In the genomic region with DNA sequence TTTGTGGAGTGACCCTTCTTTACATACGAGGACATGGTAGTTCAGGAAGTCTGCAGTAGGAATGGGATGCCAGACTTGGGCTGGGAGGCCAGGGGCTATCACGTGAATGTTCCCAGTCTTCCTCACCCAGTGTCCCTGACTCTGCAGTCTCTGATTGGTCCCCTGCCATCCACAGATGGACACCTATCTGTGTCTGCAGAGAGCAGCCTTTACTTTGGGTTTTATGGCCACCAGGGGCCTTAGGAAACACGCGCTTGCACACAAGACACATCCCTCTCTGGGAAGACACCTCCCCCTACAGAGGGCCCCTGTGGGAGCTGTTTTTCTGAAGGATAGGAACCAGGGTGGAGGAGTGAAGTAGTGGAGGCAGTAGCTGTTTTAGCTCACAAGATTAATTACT, we compare ENCODE assay signal across 35 mouse cellular contexts. TPM values are rescaled to one million over a fixed set of nuclear protein-coding genes. Genes with fewer than 3 reads are reported as not detected.
A peak's percentile ranks its signal among the peaks of the same experiment; 100 is the strongest.
DNase-seq lines count a peak whose midpoint lies in the region; ATAC-seq and TF ChIP-seq lines count a peak whose summit lies in the region.
"Had no signal": no experiment of that assay in that cellular context is flagged by ENCODE, and none has a peak within 500 bp of the region (broad histone marks: within the 10 kb centered on the region; RNA-seq: fewer than 3 reads in every experiment).

No protein-coding gene starts in this region.

- no peaks in the 10 kb centered on the region for H3K27me3 ChIP-seq in intestine, embryonic 14.5 days (replicated peaks; ENCODE audit: control insufficient read depth, insufficient read depth, low read length)
- H3K27me3 ChIP-seq in intestine, embryonic 15.5 days (replicated peaks): no peaks in the 10 kb centered on the region
- H3K27me3 ChIP-seq in kidney, embryonic 14.5 days (ENCODE audit: control insufficient read depth, insufficient read depth, low read length): no peaks in the 10 kb centered on the region
- H3K27me3 ChIP-seq in liver, postnatal 0 days (ENCODE audit: insufficient read depth, low read length): no peaks in the 10 kb centered on the region
- H3K27me3 ChIP-seq in liver, embryonic 12.5 days (replicated peaks): no peaks in the 10 kb centered on the region
- H3K27me3 ChIP-seq: CH12.LX; embryonic facial prominence, embryonic 13.5 days; forebrain, embryonic 12.5 days; forebrain, embryonic 15.5 days; heart, embryonic 15.5 days; hindbrain, embryonic 12.5 days; hindbrain, embryonic 15.5 days had no signal

- no peak overlapping the region for H3K9ac ChIP-seq in intestine, embryonic 14.5 days (ENCODE audit: low read length)
- no peak overlapping the region for H3K9ac ChIP-seq in intestine, embryonic 15.5 days
- H3K9ac ChIP-seq in kidney, embryonic 14.5 days (ENCODE audit: low read depth, low read length): no peak overlapping the region
- no peak overlapping the region for H3K9ac ChIP-seq in liver, postnatal 0 days (replicated peaks)
- H3K9ac ChIP-seq in liver, embryonic 12.5 days: no peak overlapping the region
- H3K9ac ChIP-seq: embryonic facial prominence, embryonic 13.5 days; forebrain, embryonic 12.5 days; forebrain, embryonic 15.5 days; heart, embryonic 15.5 days; hindbrain, embryonic 12.5 days; hindbrain, embryonic 15.5 days had no signal

- H3K4me3 ChIP-seq in intestine, embryonic 14.5 days (ENCODE audit: low read depth, low read length): no peak overlapping the region
- H3K4me3 ChIP-seq in intestine, embryonic 15.5 days (replicated peaks): no peak overlapping the region
- H3K4me3 ChIP-seq in kidney, embryonic 14.5 days (ENCODE audit: low read length): no peak overlapping the region
- H3K4me3 ChIP-seq in liver, postnatal 0 days (ENCODE audit: low read depth, low read length): no peak overlapping the region
- no peak overlapping the region for H3K4me3 ChIP-seq in liver, embryonic 12.5 days
- H3K4me3 ChIP-seq: embryonic facial prominence, embryonic 10.5 days; embryonic facial prominence, embryonic 13.5 days; erythroblast, embryonic 14.5 days; forebrain, embryonic 12.5 days; forebrain, embryonic 15.5 days; heart, adult 2 months; heart, embryonic 15.5 days; hindbrain, embryonic 12.5 days; hindbrain, embryonic 15.5 days had no signal

- H3K27ac ChIP-seq in intestine, embryonic 14.5 days (ENCODE audit: low read depth): no peak overlapping the region
- H3K27ac ChIP-seq in intestine, embryonic 15.5 days: no peak overlapping the region
- H3K27ac ChIP-seq in kidney, embryonic 14.5 days (ENCODE audit: low read depth, low read length): no peak overlapping the region
- H3K27ac ChIP-seq in liver, postnatal 0 days (ENCODE audit: low read depth): no peak overlapping the region
- H3K27ac ChIP-seq in liver, embryonic 12.5 days: no peak overlapping the region
- H3K27ac ChIP-seq: embryonic facial prominence, embryonic 10.5 days; embryonic facial prominence, embryonic 13.5 days; forebrain, embryonic 12.5 days; forebrain, embryonic 15.5 days; heart, adult 2 months; heart, embryonic 15.5 days; hindbrain, embryonic 12.5 days; hindbrain, embryonic 15.5 days had no signal

- no peaks in the 10 kb centered on the region for H3K4me1 ChIP-seq in intestine, embryonic 14.5 days (replicated peaks; ENCODE audit: control insufficient read depth, insufficient read depth, low read length)
- H3K4me1 ChIP-seq in intestine, embryonic 15.5 days (replicated peaks): 0 out of 2 replicates have a peak, but pooled peaks cover 5% of the 10 kb centered on the region
- H3K4me1 ChIP-seq in kidney, embryonic 14.5 days (ENCODE audit: control insufficient read depth, insufficient read depth, low read length): no peaks in the 10 kb centered on the region
- H3K4me1 ChIP-seq in liver, postnatal 0 days (ENCODE audit: insufficient read depth): peaks cover 14% of the 10 kb centered on the region
- H3K4me1 ChIP-seq in liver, embryonic 12.5 days: peaks cover 5% of the 10 kb centered on the region; the same call in 1 of the 2 replicates
- H3K4me1 ChIP-seq: hindbrain, embryonic 15.5 days had no signal

- WGBS in intestine, embryonic 14.5 days: 38% methylated on average over 4 of the region's 4 CpGs
- 43% methylated on average over 4 of the region's 4 CpGs for WGBS in intestine, embryonic 15.5 days
- 25% methylated on average over 4 of the region's 4 CpGs for WGBS in kidney, embryonic 14.5 days
- WGBS in liver, postnatal 0 days (ENCODE audit: insufficient replicate concordance): 49% methylated on average over 4 of the region's 4 CpGs
- 54% methylated on average over 4 of the region's 4 CpGs for WGBS in liver, embryonic 12.5 days (ENCODE audit: insufficient replicate concordance)

- peaks cover 5% of the 10 kb centered on the region for H3K36me3 ChIP-seq in intestine, embryonic 14.5 days (ENCODE audit: control insufficient read depth, insufficient read depth, low read length)
- H3K36me3 ChIP-seq in intestine, embryonic 15.5 days: peaks cover 8% of the 10 kb centered on the region
- H3K36me3 ChIP-seq in kidney, embryonic 14.5 days (ENCODE audit: control insufficient read depth, insufficient read depth, low read length): peaks cover 6% of the 10 kb centered on the region
- H3K36me3 ChIP-seq in liver, postnatal 0 days (replicated peaks; ENCODE audit: insufficient read depth, low read length): peaks cover 4% of the 10 kb centered on the region
- peaks cover 13% of the 10 kb centered on the region for H3K36me3 ChIP-seq in liver, embryonic 12.5 days

- H3K4me2 ChIP-seq in intestine, embryonic 14.5 days (ENCODE audit: low read length): no peak overlapping the region
- no peak overlapping the region for H3K4me2 ChIP-seq in intestine, embryonic 15.5 days (replicated peaks)
- no peak overlapping the region for H3K4me2 ChIP-seq in kidney, embryonic 14.5 days (replicated peaks; ENCODE audit: low read depth, low read length)
- no peak overlapping the region for H3K4me2 ChIP-seq in liver, postnatal 0 days (ENCODE audit: low read depth, low read length)
- no peak overlapping the region for H3K4me2 ChIP-seq in liver, embryonic 12.5 days
- H3K4me2 ChIP-seq: embryonic facial prominence, embryonic 13.5 days; forebrain, embryonic 12.5 days; forebrain, embryonic 15.5 days; heart, embryonic 11.5 days; heart, embryonic 15.5 days; hindbrain, embryonic 12.5 days; hindbrain, embryonic 15.5 days had no signal

- no peak for TF ChIP-seq EP300 in liver, postnatal 0 days (IDR thresholded peaks at IDR 0.05; ENCODE audit: low read depth)

- H3K9me3 ChIP-seq in intestine, embryonic 14.5 days (ENCODE audit: control insufficient read depth, low read length): no peaks in the 10 kb centered on the region
- no peaks in the 10 kb centered on the region for H3K9me3 ChIP-seq in intestine, embryonic 15.5 days
- H3K9me3 ChIP-seq in kidney, embryonic 14.5 days (ENCODE audit: control insufficient read depth, low read length): no peaks in the 10 kb centered on the region
- H3K9me3 ChIP-seq in liver, postnatal 0 days (ENCODE audit: low read length): no peaks in the 10 kb centered on the region
- no peaks in the 10 kb centered on the region for H3K9me3 ChIP-seq in liver, embryonic 12.5 days (replicated peaks)
- H3K9me3 ChIP-seq: forebrain, embryonic 12.5 days; forebrain, embryonic 15.5 days; G1E; heart, embryonic 15.5 days; hindbrain, embryonic 12.5 days; hindbrain, embryonic 15.5 days had no signal

- ATAC-seq in intestine, embryonic 14.5 days (replicated peaks; ENCODE audit: low FRiP score, low TSS enrichment, low read depth): 0 out of 2 replicates have a peak, but pooled peaks have one; percentile 32
- no peak for ATAC-seq in intestine, embryonic 15.5 days
- ATAC-seq in kidney, embryonic 14.5 days (ENCODE audit: low FRiP score, low TSS enrichment): peak; percentile 59
- ATAC-seq in liver, postnatal 0 days: no peak
- no peak for ATAC-seq in liver, embryonic 12.5 days
- ATAC-seq: forebrain, embryonic 15.5 days; Patski had no signal

- peak; percentile 24 for TF ChIP-seq CTCF in liver, postnatal 0 days (IDR thresholded peaks at IDR 0.05; ENCODE audit: low read depth)

- intact Hi-C loops in heart, postnatal 25 days (cut with DNase I): no loop called here

- DNase-seq in heart, adult 11 months: peak; percentile 89
- no peak for DNase-seq in heart, postnatal 25 days (ENCODE audit: low spot score)
- no peak for DNase-seq in intestine, embryonic 14.5 days (ENCODE audit: low spot score)
- DNase-seq in kidney, postnatal 25 days: no peak
- no peak for DNase-seq in liver, postnatal 0 days
- DNase-seq: adrenal gland, adult 8-10 months; adrenal gland, postnatal 25 days; B cell, adult 2 months; cerebellum, adult 11-12 months; cerebellum, adult 8-10 months; cerebellum, postnatal 10 days; cerebellum, postnatal 36 days; embryo, embryonic 11 days; gastrocnemius, postnatal 25 days; heart, postnatal 10 days; heart, postnatal 4 days had no signal

RNA-seq across cellular contexts. Expression of gene Cyp17a1, which starts 11.5 kb away (rescaled TPM):
- total RNA-seq in heart, postnatal 25 days (2021): not detected
- 0.23 TPM in 1 of 2 replicates, not detected in the other for polyA plus RNA-seq in intestine, embryonic 14.5 days (2014; fragmentation: Nextera tagmentation; extraction: Ambion mirVana)
- polyA plus RNA-seq in intestine, embryonic 15.5 days (2015; fragmentation: Nextera tagmentation; extraction: Ambion mirVana): 0.30 TPM in 1 of 2 replicates, not detected in the other
- polyA plus RNA-seq in kidney, embryonic 14.5 days (2014; fragmentation: Nextera tagmentation; extraction: Ambion mirVana): not detected in 2 replicates
- polyA plus RNA-seq in liver, postnatal 0 days (2015; fragmentation: Nextera tagmentation; extraction: Ambion mirVana): 3.3 and 5.8 TPM in 2 replicates
- 0.06 TPM in 1 of 2 replicates, not detected in the other for polyA plus RNA-seq in liver, embryonic 12.5 days (2016; fragmentation: Nextera tagmentation; extraction: Ambion mirVana)
- total RNA-seq: CH12.LX; gastrocnemius, adult 8-10 months; gastrocnemius, postnatal 25 days; heart, adult 2 months; heart, postnatal 10 days had no signal
- polyA plus RNA-seq: brain, embryonic 14.5 days; cortical plate, adult 2 months; embryonic facial prominence, embryonic 10.5 days; embryonic facial prominence, embryonic 13.5 days; erythroblast, embryonic 14.5 days; forebrain, embryonic 12.5 days; forebrain, embryonic 15.5 days; G1E; hindbrain, embryonic 12.5 days; hindbrain, embryonic 15.5 days; Patski had no signal

RNA-seq across cellular contexts. Expression of gene Borcs7, which starts 28.2 kb away (rescaled TPM):
- 1 to 10 TPM; 7.8 to 8.8 TPM for total RNA-seq in heart, postnatal 25 days (2021)
- polyA plus RNA-seq in intestine, embryonic 14.5 days (2014; fragmentation: Nextera tagmentation; extraction: Ambion mirVana): 17.5 and 18.0 TPM in 2 replicates
- 14.5 and 15.2 TPM in 2 replicates for polyA plus RNA-seq in intestine, embryonic 15.5 days (2015; fragmentation: Nextera tagmentation; extraction: Ambion mirVana)
- polyA plus RNA-seq in kidney, embryonic 14.5 days (2014; fragmentation: Nextera tagmentation; extraction: Ambion mirVana): 19.9 and 20.1 TPM in 2 replicates
- polyA plus RNA-seq in liver, postnatal 0 days (2015; fragmentation: Nextera tagmentation; extraction: Ambion mirVana): 6.6 and 7.1 TPM in 2 replicates
- 7.4 and 7.7 TPM in 2 replicates for polyA plus RNA-seq in liver, embryonic 12.5 days (2016; fragmentation: Nextera tagmentation; extraction: Ambion mirVana)

RNA-seq across cellular contexts. Expression of gene As3mt, which starts 45.7 kb away (rescaled TPM):
- 10 to 100 TPM; 93.3 to 97.2 TPM for total RNA-seq in heart, postnatal 25 days (2021)
- 45.6 and 50.6 TPM in 2 replicates for polyA plus RNA-seq in intestine, embryonic 14.5 days (2014; fragmentation: Nextera tagmentation; extraction: Ambion mirVana)
- polyA plus RNA-seq in intestine, embryonic 15.5 days (2015; fragmentation: Nextera tagmentation; extraction: Ambion mirVana): 59.4 and 63.4 TPM in 2 replicates
- polyA plus RNA-seq in kidney, embryonic 14.5 days (2014; fragmentation: Nextera tagmentation; extraction: Ambion mirVana): 32.1 and 39.0 TPM in 2 replicates
- 28.4 and 30.1 TPM in 2 replicates for polyA plus RNA-seq in liver, postnatal 0 days (2015; fragmentation: Nextera tagmentation; extraction: Ambion mirVana)
- polyA plus RNA-seq in liver, embryonic 12.5 days (2016; fragmentation: Nextera tagmentation; extraction: Ambion mirVana): 18.5 and 20.1 TPM in 2 replicates
- polyA plus RNA-seq: G1E had no signal

Comparison
In these comparisons a context has a peak if more than half of its experiments do, and no peak if none do; other contexts are left out.
1. ATAC-seq: peak in intestine, embryonic 14.5 days (single experiment) and kidney, embryonic 14.5 days (single experiment); none in intestine, embryonic 15.5 days (single experiment), liver, postnatal 0 days (single experiment) and liver, embryonic 12.5 days (single experiment).